Mouse (Mus musculus) kidney, embryonic 16.5 days (tissue): ENCODE data around the gene Gpc4. TPM values are rescaled to one million over a fixed set of nuclear protein-coding genes. Genes with fewer than 3 reads are reported as not detected.

ENCODE experiments used
- ATAC-seq: fragments of 200-750 bp; cut with Nextera tagmentation; 2 replicates; pipeline ENCODE4 v1.8.0; 2017; ENCODE audit warnings: moderate TSS enrichment; ENCODE audit not compliant: low FRiP score, low TSS enrichment
- H3K27ac ChIP-seq: fragments of 300-500 bp; sonication (generic); 2 replicates; pipeline ENCODE4 v1.5.1; 2014; ENCODE audit warnings: low read length
- H3K27me3 ChIP-seq: fragments of 300-500 bp; sonication (generic); 2 replicates; pipeline ENCODE4 v1.6.1; 2014; ENCODE audit warnings: low read length, control low read depth, mixed read lengths; ENCODE audit not compliant: insufficient read depth
- H3K36me3 ChIP-seq: fragments of 300-500 bp; sonication (generic); 2 replicates; pipeline ENCODE4 v1.6.1; 2014; ENCODE audit warnings: low read length, control low read depth, mixed read lengths; ENCODE audit not compliant: insufficient read depth
- H3K4me1 ChIP-seq: fragments of 300-500 bp; sonication (generic); 2 replicates; pipeline ENCODE4 v1.6.1; 2014; ENCODE audit warnings: low read length, control low read depth, mixed read lengths; ENCODE audit not compliant: insufficient read depth
- H3K4me2 ChIP-seq: fragments of 300-500 bp; sonication (generic); replicated peaks from 2 replicates; pipeline ENCODE4 v1.6.1; 2014; ENCODE audit warnings: low read depth, low read length
- H3K4me3 ChIP-seq: fragments of 300-500 bp; sonication (generic); 2 replicates; pipeline ENCODE4 v1.5.1; 2014; ENCODE audit warnings: mild to moderate bottlenecking, low read length
- H3K9ac ChIP-seq: fragments of 300-500 bp; sonication (generic); replicated peaks from 2 replicates; pipeline ENCODE4 v1.6.1; 2014; ENCODE audit warnings: low read length
- H3K9me3 ChIP-seq: fragments of 300-500 bp; sonication (generic); 2 replicates; pipeline ENCODE4 v1.6.1; 2016; ENCODE audit warnings: low read length, control low read depth
- WGBS: fragments of 180-500 bp; shearing (Covaris S2); extraction: QIAGEN DNeasy Blood & Tissue Kit; methylation state at CpG from one replicate; pipeline ENCODE4 v1.1.7; 2014; 5-methylcytosine and 5-hydroxymethylcytosine counted together
- polyA plus RNA-seq: library from polyadenylated mRNA; unstranded; fragments of >200 nt; fragmentation: Nextera tagmentation; extraction: Ambion mirVana; gene quantifications from 2 replicates; pipeline ENCODE4 v1.2.1, GENCODE M21; 2015

Gene Gpc4
- polyA plus RNA-seq, 1 experiment from 2014 or later = 107 TPM

DNA sequence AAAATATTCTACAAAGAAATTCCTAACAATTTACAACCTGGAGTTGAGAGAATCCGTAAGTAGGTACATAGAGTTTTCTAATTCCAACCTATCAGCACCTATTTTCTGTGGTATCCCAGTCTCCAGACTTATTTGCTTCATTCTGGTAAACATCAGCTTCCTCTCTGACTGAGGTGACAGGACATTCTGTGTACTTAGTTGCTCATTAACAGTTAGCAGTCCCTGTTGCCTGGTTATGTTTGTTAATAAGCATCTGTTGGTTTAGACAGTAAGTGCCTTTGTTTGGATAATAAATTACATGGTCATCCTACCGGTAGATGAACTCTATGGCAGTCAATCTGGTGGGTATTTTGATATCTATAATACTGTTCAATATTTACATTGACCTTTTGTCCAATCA lies 92.6 kb downstream of the Gpc4 start:
- Histone ChIP-seq H3K4me1 (no peaks in the 10 kb centered on the region), H3K27me3 (no peaks in the 10 kb centered on the region; the same call in 1 of the 2 replicates), H3K4me2 (no peak overlapping the region), H3K27ac (no peak overlapping the region; the same call in 1 of the 2 replicates), H3K9ac (no peak overlapping the region), H3K9me3 (no peaks in the 10 kb centered on the region), H3K4me3 (no peak overlapping the region), H3K36me3 (no peaks in the 10 kb centered on the region)
- WGBS = 80% methylated on average over 2 of the region's 2 CpGs
- no peak for ATAC-seq

DNA sequence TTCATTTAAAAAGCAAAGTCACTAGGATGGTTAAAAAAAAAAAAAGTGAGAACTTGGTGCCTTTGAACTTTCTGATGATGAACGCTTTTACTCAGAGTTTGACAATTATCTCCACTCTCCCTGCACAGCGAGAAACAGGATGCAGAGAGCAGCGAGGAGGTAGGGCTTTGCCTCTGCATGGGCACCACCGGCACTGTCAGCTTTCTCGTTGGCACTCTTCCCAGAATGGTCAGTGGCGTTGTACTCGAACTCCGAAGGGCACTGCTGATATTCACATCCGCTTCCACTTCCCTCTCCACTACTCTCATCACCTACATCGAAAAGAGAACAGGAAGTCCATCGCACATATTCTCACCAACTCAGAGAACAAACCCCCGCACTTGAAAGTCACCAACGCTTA lies 111.6 kb downstream of the Gpc4 start:
- H3K27ac ChIP-seq = no peak overlapping the region
- no peak overlapping the region for H3K9ac ChIP-seq
- 71% methylated on average over 13 of the region's 13 CpGs for WGBS
- no peaks in the 10 kb centered on the region for H3K4me1 ChIP-seq
- H3K4me2 ChIP-seq = no peak overlapping the region
- no peak overlapping the region for H3K4me3 ChIP-seq
- no peaks in the 10 kb centered on the region for H3K9me3 ChIP-seq
- peaks cover 3% of the 10 kb centered on the region; the same call in 1 of the 2 replicates for H3K27me3 ChIP-seq
- ATAC-seq = no peak
- H3K36me3 ChIP-seq = no peaks in the 10 kb centered on the region

DNA sequence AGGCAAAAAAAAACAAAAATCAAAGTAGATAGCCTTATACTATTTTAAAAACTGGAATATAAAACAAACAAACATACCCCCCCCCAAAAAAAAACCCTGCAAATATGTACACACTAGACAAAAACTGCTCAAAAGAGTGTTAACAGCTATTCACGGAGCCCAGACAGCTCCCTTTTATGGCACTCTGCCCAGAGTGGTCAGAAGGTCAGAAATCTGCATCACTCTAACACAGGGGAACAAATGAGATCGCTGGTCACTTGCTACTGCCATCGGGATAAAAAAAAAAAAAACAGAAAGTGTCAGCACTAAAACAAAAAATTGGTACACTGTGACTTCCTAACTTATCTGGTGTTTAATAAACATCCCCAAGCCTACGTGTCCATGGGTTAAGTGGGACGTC lies 113.0 kb downstream of the Gpc4 start:
- Histone ChIP-seq H3K9me3 (no peaks in the 10 kb centered on the region), H3K4me2 (no peak overlapping the region), H3K27me3 (peaks cover 3% of the 10 kb centered on the region; the same call in 1 of the 2 replicates), H3K4me3 (no peak overlapping the region), H3K36me3 (no peaks in the 10 kb centered on the region), H3K4me1 (no peaks in the 10 kb centered on the region), H3K9ac (no peak overlapping the region), H3K27ac (no peak overlapping the region)
- no peak for ATAC-seq
- WGBS = 45% methylated on average over 5 of the region's 5 CpGs

DNA sequence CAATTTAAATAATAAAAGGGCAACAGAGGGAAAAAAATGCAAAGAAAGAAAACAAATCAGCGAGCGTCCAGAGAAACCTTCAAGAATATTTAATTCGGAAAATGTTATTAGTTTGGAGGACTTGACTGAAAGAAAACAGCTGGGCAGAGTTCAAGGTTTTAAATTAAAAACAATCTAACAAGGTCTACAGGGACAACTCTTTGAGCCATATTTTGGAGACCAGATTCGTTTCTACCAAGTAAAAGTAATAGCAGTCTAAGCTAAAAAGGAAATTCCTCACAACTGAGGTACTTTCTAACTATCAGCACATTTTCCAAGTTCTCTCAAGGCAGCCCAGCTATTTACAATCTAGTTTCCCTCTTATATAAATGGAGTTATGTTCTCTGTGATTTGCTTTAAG lies 114.1 kb downstream of the Gpc4 start:
- no peak overlapping the region for H3K4me2 ChIP-seq
- H3K9ac ChIP-seq = no peak overlapping the region
- H3K27me3 ChIP-seq = no peaks in the 10 kb centered on the region
- 65% methylated on average over 4 of the region's 4 CpGs for WGBS
- no peak overlapping the region for H3K27ac ChIP-seq
- H3K4me1 ChIP-seq = no peaks in the 10 kb centered on the region
- H3K4me3 ChIP-seq = no peak overlapping the region
- no peaks in the 10 kb centered on the region for H3K9me3 ChIP-seq
- H3K36me3 ChIP-seq = no peaks in the 10 kb centered on the region
- no peak for ATAC-seq

DNA sequence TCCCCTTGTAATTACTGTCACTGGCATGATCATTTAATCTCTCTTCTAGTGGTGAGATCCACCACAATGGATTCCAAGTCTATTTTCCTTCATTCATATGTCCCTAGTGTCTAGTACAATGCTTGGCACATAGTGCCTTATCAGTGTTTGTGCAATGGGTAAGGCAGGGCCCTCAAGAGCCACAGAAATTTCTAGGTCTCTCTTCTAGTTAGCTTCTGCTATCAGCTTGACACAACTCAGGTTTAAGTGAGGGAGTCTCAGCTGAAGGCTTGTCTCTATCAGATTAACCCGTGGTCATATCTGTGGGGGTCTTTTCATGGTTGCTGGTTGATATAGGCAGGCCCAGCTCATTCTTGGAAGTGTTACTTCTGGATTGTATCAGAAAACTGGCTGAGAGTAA lies 125.2 kb downstream of the Gpc4 start:
- Histone ChIP-seq H3K4me2 (no peak overlapping the region), H3K27ac (no peak overlapping the region), H3K4me3 (no peak overlapping the region), H3K27me3 (0 out of 2 replicates have a peak, but pooled peaks cover 2% of the 10 kb centered on the region), H3K36me3 (no peaks in the 10 kb centered on the region), H3K9me3 (no peaks in the 10 kb centered on the region), H3K9ac (no peak overlapping the region), H3K4me1 (no peaks in the 10 kb centered on the region)
- ATAC-seq = no peak
- WGBS = 68% methylated on average over 1 of the region's 1 CpGs

DNA sequence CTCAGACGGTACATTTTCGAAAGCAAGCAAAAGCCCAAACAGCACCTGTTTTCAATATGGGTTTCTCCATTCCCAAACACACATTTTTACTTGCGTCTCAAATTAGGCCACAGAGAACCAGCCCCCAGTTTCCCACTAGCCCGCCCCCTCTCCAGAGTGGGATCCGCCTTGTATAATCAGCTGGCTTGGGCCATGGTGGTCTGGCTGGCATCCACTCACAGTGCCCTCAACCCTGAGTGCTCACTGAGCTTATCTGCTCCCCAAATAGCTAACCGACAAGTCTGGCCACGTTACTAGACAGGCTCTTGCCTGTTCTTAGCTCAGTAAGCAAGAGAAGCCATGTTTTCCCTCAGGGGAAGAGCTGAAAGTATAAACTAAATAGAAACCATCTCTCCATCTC lies 134.9 kb downstream of the Gpc4 start:
- Histone ChIP-seq H3K27me3 (peaks cover 7% of the 10 kb centered on the region), H3K27ac (no peak overlapping the region), H3K4me3 (no peak overlapping the region), H3K4me2 (no peak overlapping the region), H3K9me3 (no peaks in the 10 kb centered on the region), H3K4me1 (no peaks in the 10 kb centered on the region), H3K36me3 (no peaks in the 10 kb centered on the region), H3K9ac (no peak overlapping the region)
- ATAC-seq = no peak
- WGBS = 85% methylated on average over 7 of the region's 7 CpGs

DNA sequence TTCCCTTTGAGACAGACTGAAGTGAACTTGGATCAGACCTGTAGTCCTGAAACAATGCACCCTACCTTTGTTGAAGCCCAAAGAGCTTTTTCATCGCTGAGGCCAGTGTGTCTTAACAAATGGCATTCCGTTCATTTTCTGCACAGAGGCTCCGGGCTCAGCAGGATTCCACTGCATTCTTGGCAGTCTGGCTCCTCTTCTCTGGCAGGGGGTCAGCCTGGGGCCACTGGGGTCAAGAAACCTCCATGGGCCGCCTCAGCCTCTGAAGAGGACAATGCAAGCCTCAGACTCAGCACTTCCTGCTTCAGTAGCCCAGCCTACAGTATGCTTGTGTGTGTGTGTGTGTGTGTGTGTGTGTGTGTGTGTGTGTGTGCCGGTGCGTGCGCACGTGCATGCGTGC lies 147.4 kb downstream of the Gpc4 start:
- Histone ChIP-seq H3K27me3 (no peaks in the 10 kb centered on the region), H3K27ac (no peak overlapping the region), H3K36me3 (no peaks in the 10 kb centered on the region), H3K4me2 (no peak overlapping the region), H3K4me3 (no peak overlapping the region), H3K9me3 (no peaks in the 10 kb centered on the region), H3K9ac (no peak overlapping the region), H3K4me1 (no peaks in the 10 kb centered on the region)
- WGBS = 70% methylated on average over 9 of the region's 9 CpGs
- ATAC-seq = no peak

Other genes with a start within 250 kb of the Gpc4 start
- not detected in 2 replicates for gene 1700080O16Rik, start 192.5 kb downstream of the Gpc4 start, polyA plus RNA-seq